Mouse (Mus musculus) MEL (cell line): Measurements from ENCODE around the gene P2ry6. TPM values are rescaled to one million over a fixed set of nuclear protein-coding genes. Genes with fewer than 3 reads are reported as not detected.

ENCODE experiments used
- DNase-seq: peaks from one replicate; pipeline ENCODE4 v3.0.0; 2011; ENCODE audit warnings: low read depth, low spot score
- H3K27ac ChIP-seq: 2 replicates; pipeline ENCODE4 v1.5.1; 2012; ENCODE audit warnings: low read depth, mild to moderate bottlenecking, control low read depth, low read length, moderate library complexity; ENCODE audit not compliant: control insufficient read depth
- H3K27me3 ChIP-seq, 2 experiments: fragments of 150-350 bp in 1 of 2; sonication (generic) in 1 of 2; 2 replicates each; pipeline ENCODE4 v1.6.1; 2012; ENCODE audit warnings: low read length in 2 of 2, mild to moderate bottlenecking in 2 of 2, improper control_type of control experiment in 1 of 2, moderate library complexity in 1 of 2; ENCODE audit not compliant: insufficient read depth in 2 of 2, control insufficient read depth in 1 of 2
- H3K36me3 ChIP-seq, 2 experiments: 2 replicates each; pipeline ENCODE4 v1.6.1; 2012 to 2014; ENCODE audit warnings: low read length in 2 of 2, improper control_type of control experiment in 1 of 2, inconsistent platforms in 1 of 2, mild to moderate bottlenecking in 1 of 2; ENCODE audit not compliant: insufficient read depth in 2 of 2, control insufficient read depth in 1 of 2
- H3K4me1 ChIP-seq, 2 experiments: fragments of 150-350 bp in 1 of 2; sonication (generic) in 1 of 2; 2 replicates each; pipeline ENCODE4 v1.6.1; 2012; ENCODE audit warnings: low read length in 2 of 2, improper control_type of control experiment in 1 of 2, mild to moderate bottlenecking in 1 of 2; ENCODE audit not compliant: insufficient read depth in 2 of 2, control insufficient read depth in 1 of 2
- H3K4me3 ChIP-seq, 2 experiments: fragments of 150-350 bp in 1 of 2; sonication (generic) in 1 of 2; 2 replicates each; pipeline ENCODE4 v1.5.1; 2012; ENCODE audit warnings: low read depth in 2 of 2, low read length in 2 of 2, mild to moderate bottlenecking in 2 of 2, moderate library complexity in 2 of 2, control low read depth in 1 of 2, improper control_type of control experiment in 1 of 2; ENCODE audit not compliant: control insufficient read depth in 1 of 2, insufficient read depth in 1 of 2
- H3K79me2 ChIP-seq: 2 replicates; pipeline ENCODE4 v1.6.1; 2012; ENCODE audit warnings: mild to moderate bottlenecking, low read length, moderate library complexity; ENCODE audit not compliant: control insufficient read depth, poor library complexity, insufficient read depth
- H3K9ac ChIP-seq: 2 replicates; pipeline ENCODE4 v1.6.1; 2012; ENCODE audit warnings: low read depth, mild to moderate bottlenecking, control low read depth, low read length, moderate library complexity; ENCODE audit not compliant: control insufficient read depth, poor library complexity, severe bottlenecking
- H3K9me3 ChIP-seq: fragments of 150-350 bp; sonication (generic); replicated peaks from 2 replicates; pipeline ENCODE4 v1.6.1; 2012; ENCODE audit warnings: mild to moderate bottlenecking, low read length, improper control_type of control experiment, moderate library complexity; ENCODE audit not compliant: insufficient read depth
- CHD2 ChIP-seq: IDR thresholded peaks from 2 replicates; pipeline ENCODE4 v1.6.1; 2011; ENCODE audit warnings: low read length, improper control_type of control experiment
- EP300 ChIP-seq, 2 experiments: IDR thresholded peaks; 2 replicates each; pipeline ENCODE4 v1.6.1; 2011; ENCODE audit warnings: improper control_type of control experiment in 2 of 2, low read length in 2 of 2, low read depth in 1 of 2, mild to moderate bottlenecking in 1 of 2
- ETS1 ChIP-seq: IDR thresholded peaks from 2 replicates; pipeline ENCODE4 v1.6.1; 2012; ENCODE audit warnings: low read depth, mild to moderate bottlenecking, inconsistent platforms, low read length, improper control_type of control experiment, moderate library complexity
- GABPA ChIP-seq: IDR thresholded peaks from 2 replicates; pipeline ENCODE4 v1.6.1; 2012; ENCODE audit warnings: low read depth, mild to moderate bottlenecking, inconsistent platforms, low read length, improper control_type of control experiment, moderate library complexity
- JUND ChIP-seq: IDR thresholded peaks from 2 replicates; pipeline ENCODE4 v1.6.1; 2011; ENCODE audit warnings: low read depth, mild to moderate bottlenecking, improper control_type of control experiment, low read length
- KAT2A ChIP-seq: conservative IDR thresholded peaks from 2 replicates; pipeline ENCODE4 v1.6.1; 2012; ENCODE audit warnings: low read depth, low read length, improper control_type of control experiment, inconsistent platforms
- MAZ ChIP-seq: IDR thresholded peaks from 2 replicates; pipeline ENCODE4 v1.6.1; 2012; ENCODE audit warnings: low read depth, mild to moderate bottlenecking, inconsistent platforms, low read length, improper control_type of control experiment
- MEF2A ChIP-seq: IDR thresholded peaks from 2 replicates; pipeline ENCODE4 v1.6.1; 2014; ENCODE audit warnings: low read depth, mild to moderate bottlenecking, inconsistent platforms, low read length, improper control_type of control experiment; ENCODE audit not compliant: poor library complexity, insufficient replicate concordance, severe bottlenecking; ENCODE audit errors: extremely low read depth
- MXI1 ChIP-seq: IDR thresholded peaks from 2 replicates; pipeline ENCODE4 v1.6.1; 2011; ENCODE audit warnings: mild to moderate bottlenecking, low read depth, low read length, improper control_type of control experiment
- MYB ChIP-seq: IDR thresholded peaks from 2 replicates; pipeline ENCODE4 v1.6.1; 2011; ENCODE audit warnings: mild to moderate bottlenecking, low read depth, low read length, improper control_type of control experiment
- MYC ChIP-seq: IDR thresholded peaks from 2 replicates; pipeline ENCODE4 v1.6.1; 2011; ENCODE audit warnings: low read depth, mild to moderate bottlenecking, low read length, improper control_type of control experiment, moderate library complexity
- NRF1 ChIP-seq: IDR thresholded peaks from 2 replicates; pipeline ENCODE4 v1.6.1; 2014; ENCODE audit warnings: low read depth, mild to moderate bottlenecking, inconsistent platforms, low read length, improper control_type of control experiment, moderate library complexity; ENCODE audit not compliant: poor library complexity, insufficient read depth, severe bottlenecking
- POLR2AphosphoS2 ChIP-seq: IDR thresholded peaks from 2 replicates; pipeline ENCODE4 v1.6.1; 2011; ENCODE audit warnings: low read length, improper control_type of control experiment
- SIN3A ChIP-seq: IDR thresholded peaks from 2 replicates; pipeline ENCODE4 v1.6.1; 2012; ENCODE audit warnings: low read length, improper control_type of control experiment, inconsistent platforms
- SMC3 ChIP-seq: IDR thresholded peaks from 2 replicates; pipeline ENCODE4 v1.6.1; 2011; ENCODE audit warnings: low read depth, low read length, improper control_type of control experiment
- TBP ChIP-seq: IDR thresholded peaks from 2 replicates; pipeline ENCODE4 v1.8.0; 2011; ENCODE audit warnings: low read depth, low read length, improper control_type of control experiment
- UBTF ChIP-seq: IDR thresholded peaks from 2 replicates; pipeline ENCODE4 v1.6.1; 2012; ENCODE audit warnings: low read depth, mild to moderate bottlenecking, inconsistent platforms, low read length, improper control_type of control experiment, moderate library complexity, borderline replicate concordance; ENCODE audit not compliant: insufficient read depth
- USF2 ChIP-seq, 2 experiments: IDR thresholded peaks; 2 replicates each; pipeline ENCODE4 v1.6.1; 2011 to 2012; ENCODE audit warnings: improper control_type of control experiment in 2 of 2, low read length in 2 of 2, borderline replicate concordance in 1 of 2, inconsistent platforms in 1 of 2, low read depth in 1 of 2, mild to moderate bottlenecking in 1 of 2; ENCODE audit not compliant: insufficient read depth in 1 of 2
- ZC3H11A ChIP-seq: IDR thresholded peaks from 2 replicates; pipeline ENCODE4 v1.6.1; 2012; ENCODE audit warnings: low read depth, mild to moderate bottlenecking, inconsistent platforms, low read length, improper control_type of control experiment
- ZKSCAN1 ChIP-seq: IDR thresholded peaks from 2 replicates; pipeline ENCODE4 v1.6.1; 2012; ENCODE audit warnings: low read depth, mild to moderate bottlenecking, inconsistent platforms, low read length, improper control_type of control experiment, moderate library complexity
- polyA plus RNA-seq, 2 experiments: library from polyadenylated mRNA; stranded (reverse) in 1 of 2; unstranded in 1 of 2; fragments of >175 nt in 1 of 2; fragments of >200 nt in 1 of 2; gene quantifications; 2 replicates each; pipeline versions ENCODE4 v1.2.1 to v1.2.4; 2012; ENCODE audit warnings: low replicate concordance in 2 of 2, low read depth in 1 of 2; ENCODE audit not compliant: insufficient read length in 2 of 2, insufficient read depth in 1 of 2, missing spikeins in 1 of 2
- total RNA-seq: library from RNA; depleted of rRNA; stranded (reverse); fragments of 300-350 nt; gene quantifications from 2 replicates; pipeline ENCODE4 v1.2.3, GENCODE M21; 2012

The P2ry6 gene
- total and polyA plus RNA-seq, 3 experiments = not detected

DNA sequence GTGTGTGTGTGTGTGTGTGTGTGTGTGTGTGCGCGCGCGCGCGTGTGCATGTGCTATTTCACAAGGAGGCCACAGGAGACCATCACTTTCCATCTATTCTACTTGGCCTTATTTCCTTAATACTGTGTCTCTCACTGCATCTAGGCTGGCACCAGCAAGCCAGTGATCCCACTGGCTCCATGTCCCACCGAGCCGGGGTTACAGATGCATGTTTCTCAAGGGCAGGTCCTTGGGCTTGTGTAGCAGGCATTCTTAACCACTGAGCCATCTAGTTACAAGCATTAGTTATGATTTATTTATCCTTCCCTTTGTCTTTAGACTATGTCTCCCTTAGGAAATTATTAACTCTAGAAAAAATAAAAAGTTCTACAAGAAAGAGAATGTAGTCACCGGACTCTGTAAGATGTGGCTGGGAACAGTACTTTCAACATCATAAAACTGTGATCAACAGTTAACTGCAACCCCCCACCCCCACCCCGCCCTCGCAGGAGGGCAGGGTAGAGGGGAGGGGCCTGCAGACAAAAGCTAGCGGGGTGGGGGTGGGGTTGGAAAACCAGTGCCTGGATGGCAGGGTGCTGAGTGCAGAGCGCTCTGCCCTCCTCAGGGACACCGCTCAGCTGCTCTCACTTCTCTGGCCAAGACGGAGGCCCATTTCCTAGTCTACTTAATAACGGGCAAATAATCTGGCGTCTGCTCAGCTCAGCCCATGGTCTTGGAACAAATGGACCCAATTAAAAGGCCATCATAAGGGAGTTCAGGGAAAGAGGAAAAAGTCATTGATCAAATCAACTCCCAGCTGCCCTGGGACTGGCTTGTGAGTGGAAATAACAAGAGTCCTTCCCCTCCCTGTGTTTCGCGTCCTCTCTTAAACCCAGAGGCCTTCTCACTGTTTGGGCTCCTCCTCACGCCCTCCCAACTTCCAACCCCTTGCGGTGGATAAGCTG is 10.3 kb upstream of the P2ry6 start:
- H3K27ac ChIP-seq = no peak overlapping the region
- H3K9ac ChIP-seq = no peak overlapping the region
- H3K36me3 ChIP-seq = no peaks in the 10 kb centered on the region
- no peak for DNase-seq
- H3K27me3 ChIP-seq = peaks cover 0 to 1% of the 10 kb centered on the region in 2 experiments; a peak in 1 of 4 replicates
- no peaks in the 10 kb centered on the region for H3K79me2 ChIP-seq
- no peaks in the 10 kb centered on the region for H3K9me3 ChIP-seq
- no peaks in the 10 kb centered on the region for H3K4me1 ChIP-seq
- TF ChIP-seq TBP (no peak), MXI1 (no peak), ETS1 (no peak), ZC3H11A (no peak), KAT2A (no peak), UBTF (no peak), MAZ (no peak), POLR2AphosphoS2 (no peak), JUND (no peak), USF2 (IDR thresholded peaks at IDR 0.05; ENCODE audit: borderline replicate concordance in 1 of 2, insufficient read depth in 1 of 2, low read depth in 1 of 2, low read length in 2 of 2) (no peak), EP300 (IDR thresholded peaks at IDR 0.05; ENCODE audit: low read depth in 1 of 2, low read length in 2 of 2) (no peak), CHD2 (no peak), SIN3A (no peak), MYB (no peak), MEF2A (no peak), GABPA (no peak), SMC3 (no peak), ZKSCAN1 (no peak), NRF1 (no peak), MYC (no peak)
- no peak overlapping the region for H3K4me3 ChIP-seq
